Mouse (Mus musculus) ES-Bruce4 (cell line): ENCODE measurements around the gene Psmb11.

ENCODE experiments used
- CTCF ChIP-seq: IDR thresholded peaks from one replicate; pipeline ENCODE4 v1.8.1; 2011; ENCODE audit warnings: low read depth, low read length
- POLR2A ChIP-seq: IDR thresholded peaks from one replicate; pipeline ENCODE4 v1.8.1; 2011; ENCODE audit warnings: low read length; ENCODE audit not compliant: insufficient read depth

DNA sequence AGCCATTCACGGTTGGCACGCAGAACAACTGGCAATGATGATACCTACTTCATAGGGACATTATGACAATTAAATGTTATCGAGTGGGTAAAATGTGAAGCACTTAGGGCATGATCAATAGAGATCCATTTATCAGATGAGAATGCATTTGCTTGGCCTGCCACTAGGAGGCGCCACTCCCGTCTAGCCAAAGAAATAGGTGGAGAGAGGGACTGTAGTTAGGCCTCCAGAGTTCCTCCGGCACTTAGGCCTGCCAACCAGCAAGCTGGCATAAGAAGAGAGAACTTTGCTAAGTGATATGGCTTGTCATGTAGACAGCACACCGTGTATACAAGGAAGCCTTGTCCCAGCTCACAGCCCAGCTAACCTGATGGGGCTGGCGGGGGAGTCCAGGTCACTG, 15.7 kb downstream of the Psmb11 start:
- TF ChIP-seq POLR2A = no peak
- peak; percentile 98 for TF ChIP-seq CTCF
